Mouse (Mus musculus): ENCODE measurements around the gene Calhm3. TPM values are rescaled to one million over a fixed set of nuclear protein-coding genes. Genes with fewer than 3 reads are reported as not detected.

The Calhm3 gene
- polyA plus RNA-seq (2015; fragmentation: Nextera tagmentation; extraction: Ambion mirVana), result not detected in 2 replicates

DNA sequence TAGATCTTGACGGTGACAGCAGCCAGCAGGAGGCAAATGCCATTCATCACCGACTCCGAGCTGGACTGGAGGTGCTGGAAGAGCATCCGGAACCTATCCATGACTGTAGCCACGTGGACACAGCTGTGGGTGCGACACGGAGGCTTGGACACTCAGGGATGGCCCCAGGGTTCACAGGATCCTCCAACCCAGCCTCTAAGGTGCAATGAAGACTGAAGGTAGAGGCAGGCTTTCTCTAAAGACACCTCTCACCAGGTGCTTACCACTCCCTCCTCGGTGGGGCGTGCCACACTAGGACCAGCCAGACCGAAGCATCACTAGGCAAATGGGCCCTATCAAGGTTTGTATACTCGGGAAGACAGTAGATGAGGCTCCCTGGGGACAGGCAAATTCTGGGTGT lies at the start of gene Calhm3:
Gene Calhm3 (minus strand): TSS at position 101 of the 400 bp plus-strand sequence.
- no peak for ATAC-seq (ENCODE audit: extremely low read depth, insufficient number of reproducible peaks, low FRiP score, low TSS enrichment)
- H3K9me3 ChIP-seq, result no peaks in the 10 kb centered on the region
- H3K4me3 ChIP-seq, result no peak within 1 kb of the TSS
- H3K4me1 ChIP-seq, result no peaks in the 10 kb centered on the region
- WGBS, result 82% methylated on average over 11 of the region's 11 CpGs
- no peaks in the 10 kb centered on the region for H3K36me3 ChIP-seq
- no peak within 1 kb of the TSS for H3K4me2 ChIP-seq
- H3K27ac ChIP-seq (replicated peaks), result no peak within 1 kb of the TSS
- H3K9ac ChIP-seq, result no peak within 1 kb of the TSS
- H3K27me3 ChIP-seq (replicated peaks), result peaks cover 8% of the 10 kb centered on the region; the same call in 1 of the 2 replicates

DNA sequence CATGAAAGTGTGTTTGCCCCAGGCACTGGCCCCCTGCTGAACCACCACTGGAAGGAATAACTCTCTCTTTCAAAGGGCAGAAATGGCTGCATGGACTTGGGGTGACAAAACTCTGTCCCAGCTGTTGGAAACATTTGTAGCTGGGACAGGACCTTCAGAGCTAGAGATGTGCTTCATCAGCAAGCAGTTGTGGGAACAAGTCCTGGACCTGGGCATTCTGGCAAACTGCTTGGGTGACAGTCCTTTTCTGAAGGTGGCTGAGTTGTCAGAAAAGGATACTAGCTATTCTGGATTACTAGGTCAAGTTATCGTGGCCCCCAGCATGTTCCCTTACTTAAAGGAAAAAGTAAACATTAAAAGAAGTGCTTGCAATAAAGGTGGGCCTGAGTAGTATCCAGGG lies 48.6 kb upstream of the Calhm3 start:
- H3K4me3 ChIP-seq, result no peak overlapping the region
- H3K4me1 ChIP-seq, result 0 out of 2 replicates have a peak, but pooled peaks cover 5% of the 10 kb centered on the region
- H3K4me2 ChIP-seq, result no peak overlapping the region
- H3K27ac ChIP-seq (replicated peaks), result no peak overlapping the region
- H3K9me3 ChIP-seq, result no peaks in the 10 kb centered on the region
- no peaks in the 10 kb centered on the region for H3K36me3 ChIP-seq
- WGBS, result 55% methylated on average over 1 of the region's 1 CpGs
- H3K9ac ChIP-seq, result no peak overlapping the region
- no peak for ATAC-seq (ENCODE audit: extremely low read depth, insufficient number of reproducible peaks, low FRiP score, low TSS enrichment)
- H3K27me3 ChIP-seq (replicated peaks), result no peaks in the 10 kb centered on the region

DNA sequence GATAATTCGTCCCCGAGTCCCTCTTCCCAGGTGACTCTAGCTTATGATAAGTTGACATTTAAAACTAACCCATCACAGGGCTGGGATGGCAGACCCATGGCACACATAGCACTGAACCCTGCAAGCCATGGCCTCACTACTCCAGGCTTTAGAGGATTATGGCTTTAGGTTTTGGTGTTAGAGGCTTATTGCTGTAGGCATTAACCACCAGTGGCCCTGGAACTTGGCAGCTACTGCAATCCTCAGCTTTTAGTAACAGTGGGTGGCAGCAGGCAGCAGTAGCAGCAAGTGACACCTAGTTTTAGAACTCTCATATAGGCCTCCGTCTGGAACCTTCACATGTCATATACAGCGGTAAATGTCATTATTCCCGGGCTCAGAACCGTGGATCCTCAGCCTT lies 47.1 kb upstream of the Calhm3 start:
- Histone ChIP-seq H3K36me3 (no peaks in the 10 kb centered on the region), H3K4me2 (no peak overlapping the region), H3K9me3 (no peaks in the 10 kb centered on the region), H3K4me3 (no peak overlapping the region), H3K9ac (no peak overlapping the region), H3K27ac (replicated peaks) (no peak overlapping the region), H3K4me1 (0 out of 2 replicates have a peak, but pooled peaks cover 5% of the 10 kb centered on the region), H3K27me3 (replicated peaks) (no peaks in the 10 kb centered on the region)
- WGBS, result 75% methylated on average over 6 of the region's 6 CpGs
- no peak for ATAC-seq (ENCODE audit: extremely low read depth, insufficient number of reproducible peaks, low FRiP score, low TSS enrichment)

DNA sequence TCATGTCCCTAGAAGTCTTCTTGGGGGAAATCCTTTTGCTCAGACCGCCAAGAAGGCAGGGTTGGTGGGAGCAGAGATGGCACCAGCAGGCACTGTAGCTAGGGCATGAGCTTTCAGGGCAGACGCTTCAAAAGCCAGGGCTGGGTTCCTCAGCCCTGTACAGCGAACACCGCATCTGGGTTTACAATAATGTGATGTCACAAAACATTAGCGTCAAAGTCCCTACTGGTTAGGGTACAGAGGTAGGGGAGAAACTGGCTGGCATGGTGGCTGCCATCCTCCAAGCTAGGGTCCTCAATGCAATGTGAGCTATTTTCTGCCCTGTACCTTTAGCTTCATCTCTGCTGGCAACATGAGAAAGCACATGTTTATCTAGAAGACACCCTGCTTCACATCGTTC lies 45.5 kb upstream of the Calhm3 start:
- WGBS, result 84% methylated on average over 6 of the region's 6 CpGs

DNA sequence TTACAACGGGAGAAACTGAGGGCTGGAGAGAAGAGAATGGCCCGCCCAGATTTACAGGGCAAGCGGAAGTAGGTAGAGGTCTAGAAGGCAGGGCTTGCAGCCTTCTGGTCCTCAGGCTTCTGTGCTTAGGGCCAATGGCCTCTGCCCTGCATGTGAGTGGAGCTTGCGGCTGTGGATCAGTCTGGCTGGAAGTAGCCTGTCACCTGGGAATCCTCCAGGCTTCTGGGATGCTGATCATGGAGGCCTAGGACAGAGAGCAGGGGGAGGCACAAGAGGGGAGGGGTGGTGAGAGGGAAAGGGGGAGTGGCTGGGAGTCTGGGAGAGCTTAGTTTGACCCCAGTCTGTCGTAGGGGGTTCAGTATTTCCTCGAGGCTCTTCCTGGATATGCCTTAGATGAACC lies 44.9 kb upstream of the Calhm3 start:
- no peaks in the 10 kb centered on the region for H3K9me3 ChIP-seq
- H3K4me1 ChIP-seq, result 0 out of 2 replicates have a peak, but pooled peaks cover 5% of the 10 kb centered on the region
- no peak for ATAC-seq (ENCODE audit: extremely low read depth, insufficient number of reproducible peaks, low FRiP score, low TSS enrichment)
- 63% methylated on average over 6 of the region's 6 CpGs for WGBS
- no peaks in the 10 kb centered on the region for H3K27me3 ChIP-seq (replicated peaks)
- H3K27ac ChIP-seq (replicated peaks), result no peak overlapping the region
- H3K4me3 ChIP-seq, result no peak overlapping the region
- no peak overlapping the region for H3K4me2 ChIP-seq
- H3K9ac ChIP-seq, result no peak overlapping the region
- H3K36me3 ChIP-seq, result no peaks in the 10 kb centered on the region

More for the DNA sequence above, 45.5 kb upstream of the Calhm3 start:
- no peak for ATAC-seq (ENCODE audit: extremely low read depth, insufficient number of reproducible peaks, low FRiP score, low TSS enrichment)
- Histone ChIP-seq H3K27me3 (replicated peaks) (no peaks in the 10 kb centered on the region), H3K4me2 (no peak overlapping the region), H3K27ac (replicated peaks) (no peak overlapping the region), H3K4me1 (0 out of 2 replicates have a peak, but pooled peaks cover 5% of the 10 kb centered on the region), H3K36me3 (no peaks in the 10 kb centered on the region), H3K9ac (no peak overlapping the region), H3K4me3 (no peak overlapping the region), H3K9me3 (no peaks in the 10 kb centered on the region)

DNA sequence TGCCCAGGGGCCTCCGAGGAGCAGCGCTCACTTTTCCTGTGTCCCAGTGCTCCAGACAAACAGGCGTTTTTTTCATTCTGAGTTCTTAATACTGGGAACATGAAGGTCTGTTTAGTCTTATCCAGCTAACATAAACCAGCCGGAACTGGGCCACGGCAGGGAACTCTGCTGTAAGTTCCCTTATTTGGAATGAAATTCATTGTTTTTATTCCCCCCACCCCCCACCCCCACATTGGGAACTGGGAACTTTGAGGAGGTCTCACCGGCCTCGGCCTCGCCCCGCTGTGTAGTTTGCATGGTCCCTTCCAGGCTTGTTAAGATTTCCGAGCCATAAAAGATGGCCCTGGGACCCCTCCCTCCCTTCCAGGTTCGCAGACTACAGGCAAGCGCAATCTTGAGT lies 44.4 kb upstream of the Calhm3 start:
- Histone ChIP-seq H3K4me3 (no peak overlapping the region), H3K4me2 (no peak overlapping the region), H3K9me3 (no peaks in the 10 kb centered on the region), H3K27ac (replicated peaks) (peak overlapping the region; percentile 53; the same call in 1 of the 2 replicates), H3K4me1 (0 out of 2 replicates have a peak, but pooled peaks cover 5% of the 10 kb centered on the region), H3K36me3 (no peaks in the 10 kb centered on the region), H3K9ac (no peak overlapping the region), H3K27me3 (replicated peaks) (no peaks in the 10 kb centered on the region)
- no peak for ATAC-seq (ENCODE audit: extremely low read depth, insufficient number of reproducible peaks, low FRiP score, low TSS enrichment)
- 56% methylated on average over 12 of the region's 12 CpGs for WGBS

DNA sequence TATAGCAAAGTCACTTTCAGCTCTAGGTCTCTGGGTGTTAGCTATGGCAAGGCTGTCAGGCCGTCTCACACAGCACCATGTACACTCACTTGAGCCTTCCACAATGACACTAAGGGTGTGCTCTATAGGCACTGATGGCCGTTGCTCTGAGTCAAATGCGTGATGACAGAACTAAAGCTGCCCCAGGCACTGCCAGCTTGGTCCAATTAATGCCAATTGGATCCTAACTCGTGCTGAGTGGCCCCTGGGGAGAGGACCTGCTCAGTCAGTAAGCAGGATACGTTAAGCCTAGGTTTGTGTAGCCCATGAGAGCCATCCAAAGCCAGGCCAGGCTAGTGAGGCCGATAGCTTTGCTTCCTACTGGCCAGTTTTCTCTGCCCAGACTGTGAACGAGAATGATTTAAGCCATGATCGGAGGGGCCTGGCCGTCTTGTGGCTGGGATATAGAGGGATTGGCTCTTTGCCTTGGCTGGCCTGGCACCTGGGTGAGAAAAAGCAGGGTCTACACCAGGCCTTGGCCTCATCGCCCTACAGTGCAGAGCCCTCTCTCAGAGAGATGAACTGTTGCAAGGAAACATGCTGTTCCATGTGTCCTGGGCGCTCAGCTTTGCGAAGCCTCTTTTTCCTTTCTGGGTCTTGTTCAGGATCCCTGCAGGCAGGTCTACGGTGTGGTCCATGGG lies 41.2 kb upstream of the Calhm3 start:
- no peak for ATAC-seq (ENCODE audit: extremely low read depth, insufficient number of reproducible peaks, low FRiP score, low TSS enrichment)
- WGBS, result 74% methylated on average over 13 of the region's 13 CpGs

DNA sequence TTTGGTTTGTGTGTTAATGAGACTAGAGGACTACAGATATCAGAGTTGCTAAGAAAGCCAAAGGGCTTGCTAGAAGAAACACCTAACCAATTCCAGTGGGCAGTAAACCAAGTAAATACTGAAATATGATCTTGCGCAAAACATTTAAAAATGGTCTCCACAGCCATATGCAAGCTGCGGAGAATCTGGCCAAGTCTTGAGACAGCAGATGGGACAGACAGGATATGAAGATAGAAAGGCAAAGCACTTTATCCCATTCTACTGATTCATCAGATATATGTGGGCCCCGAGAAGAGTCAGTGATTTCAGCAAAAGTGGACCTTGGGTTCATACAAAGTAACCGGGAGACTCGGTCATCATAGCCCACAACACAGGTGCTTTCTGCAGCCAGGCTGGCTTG lies 34.6 kb upstream of the Calhm3 start:
- H3K36me3 ChIP-seq, result no peaks in the 10 kb centered on the region
- no peak overlapping the region for H3K4me3 ChIP-seq
- H3K27me3 ChIP-seq (replicated peaks), result no peaks in the 10 kb centered on the region
- H3K4me2 ChIP-seq, result no peak overlapping the region
- 95% methylated on average over 5 of the region's 5 CpGs for WGBS
- H3K9ac ChIP-seq, result no peak overlapping the region
- no peak overlapping the region for H3K27ac ChIP-seq (replicated peaks)
- peaks cover 10% of the 10 kb centered on the region; the same call in 1 of the 2 replicates for H3K4me1 ChIP-seq
- H3K9me3 ChIP-seq, result no peaks in the 10 kb centered on the region
- ATAC-seq (ENCODE audit: extremely low read depth, insufficient number of reproducible peaks, low FRiP score, low TSS enrichment), result no peak

More for the DNA sequence above, 41.2 kb upstream of the Calhm3 start:
- no peaks in the 10 kb centered on the region for H3K9me3 ChIP-seq
- H3K4me2 ChIP-seq, result no peak overlapping the region
- no peak overlapping the region for H3K4me3 ChIP-seq
- H3K27ac ChIP-seq (replicated peaks), result no peak overlapping the region
- H3K27me3 ChIP-seq (replicated peaks), result no peaks in the 10 kb centered on the region
- 0 out of 2 replicates have a peak, but pooled peaks cover 5% of the 10 kb centered on the region for H3K4me1 ChIP-seq
- no peaks in the 10 kb centered on the region for H3K36me3 ChIP-seq
- H3K9ac ChIP-seq, result no peak overlapping the region

DNA sequence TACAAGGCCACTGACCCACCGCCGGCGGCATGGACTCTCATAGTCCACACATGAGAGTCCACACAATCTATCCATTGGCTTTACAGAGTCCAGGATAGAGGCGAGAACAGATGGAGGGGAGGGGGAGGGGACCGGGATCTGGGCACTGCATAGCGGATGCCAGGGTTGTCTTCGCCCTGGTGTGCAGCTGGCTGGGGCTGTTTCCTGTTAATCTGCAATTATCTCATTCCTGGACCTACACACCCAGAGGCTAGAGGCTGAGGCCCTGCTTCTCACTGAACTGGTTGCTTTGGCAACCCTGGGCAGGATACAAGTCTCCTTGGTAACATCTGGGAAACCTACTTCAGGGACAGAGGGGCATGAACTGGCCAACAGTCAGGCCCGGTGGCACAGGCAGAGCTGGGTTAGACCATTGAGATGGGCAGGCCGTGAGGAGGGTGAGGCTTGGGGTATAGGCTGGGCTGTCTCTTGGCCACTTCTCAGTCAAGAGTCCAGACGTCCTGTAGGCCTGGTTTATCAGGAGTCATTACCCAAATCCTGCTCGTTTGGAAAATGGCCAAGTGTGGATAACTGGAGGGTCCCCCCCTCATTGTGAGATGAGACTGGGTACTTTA lies 31.1 kb upstream of the Calhm3 start:
- Histone ChIP-seq H3K9ac (no peak overlapping the region), H3K9me3 (no peaks in the 10 kb centered on the region), H3K4me2 (no peak overlapping the region), H3K4me3 (no peak overlapping the region), H3K27me3 (replicated peaks) (no peaks in the 10 kb centered on the region), H3K4me1 (peaks cover 10% of the 10 kb centered on the region; the same call in 1 of the 2 replicates), H3K36me3 (no peaks in the 10 kb centered on the region), H3K27ac (replicated peaks) (no peak overlapping the region)
- WGBS, result 54% methylated on average over 11 of the region's 11 CpGs
- ATAC-seq (ENCODE audit: extremely low read depth, insufficient number of reproducible peaks, low FRiP score, low TSS enrichment), result no peak; the same call in 1 of the 2 replicates

DNA sequence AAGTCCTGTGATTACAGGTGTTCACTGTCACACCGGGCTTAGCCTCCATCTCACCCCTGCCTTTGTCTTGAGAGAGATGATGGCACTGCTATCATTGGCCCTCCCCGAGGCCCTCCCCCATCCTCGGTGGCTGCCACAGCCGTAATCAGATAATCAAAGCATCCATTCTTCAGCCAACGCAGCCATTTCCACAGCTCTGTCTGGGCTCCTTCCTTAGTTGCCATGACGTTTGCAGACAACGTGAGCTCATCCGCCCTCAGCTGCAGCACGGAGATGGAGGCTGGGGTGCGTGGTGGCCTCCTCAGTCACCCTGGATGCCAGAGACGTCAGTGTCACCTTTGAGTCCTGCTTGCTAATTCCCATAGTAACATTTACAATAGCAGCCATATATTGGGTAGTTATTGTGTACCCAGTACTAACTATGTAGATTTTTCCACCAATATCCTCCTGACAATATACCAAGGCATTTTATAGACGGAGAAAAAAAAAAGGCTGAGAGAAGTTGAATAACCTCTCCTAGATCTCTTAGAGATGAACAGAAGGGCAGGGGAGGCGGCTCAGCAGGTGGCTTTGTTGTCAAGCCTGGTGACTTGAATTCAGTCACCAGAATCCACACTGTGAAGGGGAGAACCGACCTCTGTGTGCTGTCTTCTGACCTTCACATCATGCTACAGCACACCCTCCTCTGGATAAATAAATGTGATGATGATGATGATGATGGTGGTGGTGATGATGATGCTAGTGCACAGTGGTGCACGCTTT lies 29.1 kb upstream of the Calhm3 start:
- no peak overlapping the region for H3K9ac ChIP-seq
- H3K27me3 ChIP-seq (replicated peaks), result peaks cover under 1% of the 10 kb centered on the region
- H3K4me1 ChIP-seq, result peaks cover 10% of the 10 kb centered on the region; the same call in 1 of the 2 replicates
- no peaks in the 10 kb centered on the region for H3K36me3 ChIP-seq
- no peak for ATAC-seq (ENCODE audit: extremely low read depth, insufficient number of reproducible peaks, low FRiP score, low TSS enrichment)
- no peak overlapping the region for H3K4me3 ChIP-seq
- H3K27ac ChIP-seq (replicated peaks), result no peak overlapping the region
- H3K4me2 ChIP-seq, result no peak overlapping the region
- 40% methylated on average over 15 of the region's 15 CpGs for WGBS
- peaks cover 3% of the 10 kb centered on the region; the same call in 1 of the 2 replicates for H3K9me3 ChIP-seq

DNA sequence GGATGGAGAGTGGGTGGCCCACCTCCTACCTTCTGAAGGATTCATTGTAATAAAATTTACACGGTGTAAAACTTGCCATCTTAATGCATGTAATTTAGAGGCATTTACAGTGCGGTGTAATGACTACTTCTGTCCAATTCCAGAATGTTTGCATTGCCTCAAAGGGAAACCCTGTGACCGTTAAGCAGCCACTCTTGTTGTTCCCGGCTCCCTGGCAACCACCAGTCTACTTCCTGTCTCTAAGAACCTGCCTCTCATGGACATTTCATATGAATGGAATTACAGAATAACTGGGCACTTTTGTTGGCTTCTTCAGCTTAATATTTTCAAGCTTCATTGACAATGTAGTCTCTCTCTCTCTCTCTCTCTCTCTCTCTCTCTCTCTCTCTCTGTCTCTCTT lies 27.2 kb upstream of the Calhm3 start:
- WGBS, result 61% methylated on average over 4 of the region's 4 CpGs
- H3K9ac ChIP-seq, result no peak overlapping the region
- no peak overlapping the region for H3K4me3 ChIP-seq
- H3K27ac ChIP-seq (replicated peaks), result no peak overlapping the region
- peaks cover 20% of the 10 kb centered on the region for H3K27me3 ChIP-seq (replicated peaks)
- no peaks in the 10 kb centered on the region for H3K36me3 ChIP-seq
- peaks cover 3% of the 10 kb centered on the region; the same call in 1 of the 2 replicates for H3K9me3 ChIP-seq
- H3K4me1 ChIP-seq, result peaks cover 11% of the 10 kb centered on the region
- no peak overlapping the region for H3K4me2 ChIP-seq
- no peak for ATAC-seq (ENCODE audit: extremely low read depth, insufficient number of reproducible peaks, low FRiP score, low TSS enrichment)
